ENCODE assay signal across 9 mouse cellular contexts in the genomic region with DNA sequence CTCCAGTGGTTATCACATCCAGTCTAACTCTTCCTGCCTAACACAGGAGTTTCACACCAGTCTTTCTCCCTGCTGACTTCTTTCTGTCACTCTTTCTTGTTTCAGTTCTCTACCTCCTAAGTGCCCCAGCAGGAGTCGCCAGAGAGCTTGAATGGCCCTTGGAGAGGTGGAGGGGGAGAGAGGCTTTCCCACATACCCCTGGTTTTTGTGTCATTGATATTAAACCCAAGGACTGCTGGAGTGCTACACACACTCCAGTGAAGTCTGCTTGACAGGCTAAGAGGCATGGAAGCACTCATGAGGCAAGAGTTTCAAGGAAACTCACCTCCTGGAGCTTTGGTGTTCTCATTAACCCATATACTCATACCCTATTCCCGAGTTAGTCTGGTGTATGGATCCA. TPM values are rescaled to one million over a fixed set of nuclear protein-coding genes. Genes with fewer than 3 reads are reported as not detected.
DNase-seq lines count a peak whose midpoint lies in the region; ATAC-seq and TF ChIP-seq lines count a peak whose summit lies in the region.
"Had no signal": no experiment of that assay in that cellular context is flagged by ENCODE, and none has a peak within 500 bp of the region (broad histone marks: within the 10 kb centered on the region; RNA-seq: fewer than 3 reads in every experiment).

No protein-coding gene starts in this region.

- no peak overlapping the region for H3K9ac ChIP-seq in liver, embryonic 12.5 days
- H3K9ac ChIP-seq in lung, embryonic 14.5 days = no peak overlapping the region
- H3K9ac ChIP-seq: kidney, embryonic 15.5 days had no signal

- H3K27me3 ChIP-seq in liver, embryonic 12.5 days (replicated peaks) = no peaks in the 10 kb centered on the region
- H3K27me3 ChIP-seq in lung, embryonic 14.5 days (ENCODE audit: insufficient read depth, low read length) = no peaks in the 10 kb centered on the region
- H3K27me3 ChIP-seq: kidney, embryonic 15.5 days had no signal

- peaks cover 12% of the 10 kb centered on the region; the same call in 1 of the 2 replicates for H3K36me3 ChIP-seq in liver, embryonic 12.5 days
- peaks cover 3% of the 10 kb centered on the region; the same call in 1 of the 2 replicates for H3K36me3 ChIP-seq in lung, embryonic 14.5 days (ENCODE audit: insufficient read depth)

- no peak overlapping the region for H3K27ac ChIP-seq in liver, embryonic 12.5 days
- H3K27ac ChIP-seq in lung, embryonic 14.5 days (ENCODE audit: low read depth) = no peak overlapping the region
- H3K27ac ChIP-seq: kidney, embryonic 15.5 days had no signal

- no peaks in the 10 kb centered on the region for H3K9me3 ChIP-seq in liver, embryonic 12.5 days (replicated peaks)
- H3K9me3 ChIP-seq in lung, embryonic 14.5 days (ENCODE audit: low read depth, low read length) = no peaks in the 10 kb centered on the region
- H3K9me3 ChIP-seq: kidney, embryonic 15.5 days had no signal

- DNase-seq in liver (peak; percentile 16), R1 (ENCODE audit: low read depth, low spot score) (peak; percentile 75)
- DNase-seq in lung, embryonic 14.5 days = peak; percentile 10
- DNase-seq in thymus, postnatal 25 days = peak; percentile 77
- no peak for DNase-seq in gastrocnemius, postnatal 25 days
- no peak for DNase-seq in left cerebral cortex, adult 11 months (ENCODE audit: low spot score)
- no peak for DNase-seq in left cerebral cortex, postnatal 10 days (ENCODE audit: extremely low spot score in 1 of 2, low spot score in 2 of 2)

- TF ChIP-seq CTCF in lung, embryonic 14.5 days (IDR thresholded peaks at IDR 0.05; ENCODE audit: low read depth) = peak; percentile 35; the same call in 1 of the 2 replicates

- H3K4me2 ChIP-seq in liver, embryonic 12.5 days = no peak overlapping the region
- H3K4me2 ChIP-seq in lung, embryonic 14.5 days = no peak overlapping the region
- H3K4me2 ChIP-seq: kidney, embryonic 15.5 days had no signal

- H3K4me1 ChIP-seq in liver, embryonic 12.5 days = no peaks in the 10 kb centered on the region
- H3K4me1 ChIP-seq in lung, embryonic 14.5 days (ENCODE audit: insufficient read depth) = no peaks in the 10 kb centered on the region

- ATAC-seq in liver, embryonic 12.5 days = no peak
- ATAC-seq in lung, embryonic 14.5 days (ENCODE audit: insufficient read depth) = no peak

- H3K4me3 ChIP-seq in liver, embryonic 12.5 days = no peak overlapping the region
- H3K4me3 ChIP-seq in lung, embryonic 14.5 days (ENCODE audit: low read depth, low read length) = no peak overlapping the region
- H3K4me3 ChIP-seq: kidney, embryonic 15.5 days had no signal

- intact Hi-C loops in left cerebral cortex, postnatal 10 days (cut with DNase I) = no loop called here

- WGBS in liver, embryonic 12.5 days (ENCODE audit: insufficient replicate concordance) = 68% methylated on average over 2 of the region's 2 CpGs
- WGBS in lung, embryonic 14.5 days = 76% methylated on average over 2 of the region's 2 CpGs

RNA-seq across cellular contexts. Expression of a gene that starts 16.0 kb away (rescaled TPM):
- polyA plus RNA-seq in liver, embryonic 12.5 days (2016; fragmentation: Nextera tagmentation; extraction: Ambion mirVana) = 0.80 and 1.2 TPM in 2 replicates
- 1.6 and 2.3 TPM in 2 replicates for polyA plus RNA-seq in lung, embryonic 14.5 days (2014; fragmentation: Nextera tagmentation; extraction: Ambion mirVana)
- total RNA-seq in gastrocnemius, postnatal 25 days (2021) = 1 to 10 TPM; 2.2 to 2.7 TPM
- total RNA-seq in left cerebral cortex, postnatal 10 days (2021) = 1 to 10 TPM; 4.8 to 5.8 TPM

Comparison
In these comparisons a context has a peak if more than half of its experiments do, and no peak if none do; other contexts are left out.
1. DNase-seq: peak in liver (single experiment), R1 (single experiment), lung, embryonic 14.5 days (single experiment) and thymus, postnatal 25 days (single experiment); none in gastrocnemius, postnatal 25 days (single experiment), left cerebral cortex, adult 11 months (single experiment) and left cerebral cortex, postnatal 10 days (0 of 2).